Mouse (Mus musculus) ovary, postnatal 10 days (tissue): ENCODE measurements around the gene Tbc1d22a.

ENCODE experiments used
- DNase-seq: peaks from one replicate; pipeline ENCODE4 v3.0.0; 2022; ENCODE audit warnings: low spot score

Gene Tbc1d22a

GRCm38 (mm10) chr15:86386325-86386724 lies 172.1 kb downstream of the Tbc1d22a start:
- DNase-seq, result no peak

- DNase-seq, result no peak
These were observed 174.3 kb downstream of the Tbc1d22a start for GRCm38 (mm10) chr15:86388597-86388996.

GRCm38 (mm10) chr15:86404866-86405265 lies 190.6 kb downstream of the Tbc1d22a start:
- DNase-seq, result no peak

- DNase-seq, result peak; percentile 25
These were observed 191.3 kb downstream of the Tbc1d22a start for GRCm38 (mm10) chr15:86405527-86405926.

GRCm38 (mm10) chr15:86409352-86409751 lies 195.1 kb downstream of the Tbc1d22a start:
- DNase-seq, result no peak

- DNase-seq, result no peak
These were observed 197.3 kb downstream of the Tbc1d22a start for GRCm38 (mm10) chr15:86411532-86412080.

- DNase-seq, result no peak
These were observed 201.7 kb downstream of the Tbc1d22a start for GRCm38 (mm10) chr15:86415951-86416350.

GRCm38 (mm10) chr15:86418436-86418835 lies 204.2 kb downstream of the Tbc1d22a start:
- DNase-seq, result no peak

- no peak for DNase-seq
These were observed 205.4 kb downstream of the Tbc1d22a start for GRCm38 (mm10) chr15:86419620-86420019.

- DNase-seq, result no peak
These were observed 208.6 kb downstream of the Tbc1d22a start for GRCm38 (mm10) chr15:86422858-86423257.

GRCm38 (mm10) chr15:86423884-86424283 lies 209.6 kb downstream of the Tbc1d22a start:
- no peak for DNase-seq

- no peak for DNase-seq
These were observed 210.7 kb downstream of the Tbc1d22a start for GRCm38 (mm10) chr15:86424971-86425370.

GRCm38 (mm10) chr15:86426364-86427000 lies 212.2 kb downstream of the Tbc1d22a start:
- DNase-seq, result no peak

GRCm38 (mm10) chr15:86427439-86427838 lies 213.2 kb downstream of the Tbc1d22a start:
- DNase-seq, result no peak

- no peak for DNase-seq
These were observed 214.2 kb downstream of the Tbc1d22a start for GRCm38 (mm10) chr15:86428496-86428895.

- DNase-seq, result no peak
These were observed 215.6 kb downstream of the Tbc1d22a start for GRCm38 (mm10) chr15:86429766-86430335.

- DNase-seq, result no peak
These were observed 217.4 kb downstream of the Tbc1d22a start for GRCm38 (mm10) chr15:86431539-86432080.

- DNase-seq, result no peak
These were observed 218.5 kb downstream of the Tbc1d22a start for GRCm38 (mm10) chr15:86432791-86433190.

- DNase-seq, result no peak
These were observed 219.1 kb downstream of the Tbc1d22a start for GRCm38 (mm10) chr15:86433378-86433777.

- DNase-seq, result no peak
These were observed 220.0 kb downstream of the Tbc1d22a start for GRCm38 (mm10) chr15:86434241-86434640.

GRCm38 (mm10) chr15:86437346-86437745 lies 223.1 kb downstream of the Tbc1d22a start:
- DNase-seq, result no peak

GRCm38 (mm10) chr15:86439015-86439796 lies 224.9 kb downstream of the Tbc1d22a start:
- no peak for DNase-seq

- no peak for DNase-seq
These were observed 230.0 kb downstream of the Tbc1d22a start for GRCm38 (mm10) chr15:86444271-86444670.
